Mouse (Mus musculus) heart, postnatal 0 days (tissue): ENCODE results near the gene Tbc1d17.

ENCODE experiments used
- CTCF ChIP-seq: IDR thresholded peaks from 2 replicates; pipeline ENCODE4 v1.5.1; 2016; ENCODE audit warnings: antibody characterized with exemption, control low read depth, low read depth
- EP300 ChIP-seq: IDR thresholded peaks from 2 replicates; pipeline ENCODE4 v1.6.1; 2016; ENCODE audit warnings: antibody characterized with exemption, low read depth

DNA sequence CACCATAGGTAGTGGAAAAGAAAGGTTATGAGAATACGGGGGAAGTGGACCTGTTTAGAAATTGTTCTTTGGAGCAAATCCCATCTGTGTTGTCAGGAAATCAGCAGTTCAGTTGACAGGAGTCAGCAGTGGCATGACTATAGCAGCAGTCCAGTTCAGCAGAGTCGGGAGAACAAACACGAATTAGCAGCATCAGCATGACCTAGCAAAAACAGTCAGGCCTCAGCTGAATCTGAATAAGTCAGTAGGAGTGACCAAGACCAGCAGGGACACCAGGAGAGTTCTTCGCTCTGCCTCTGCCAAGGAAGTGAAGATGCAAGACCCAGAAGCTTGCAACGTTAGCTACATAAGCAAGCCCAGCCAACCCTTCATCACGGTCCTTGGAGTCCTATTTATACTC is 56.1 kb downstream of the Tbc1d17 start:
- TF ChIP-seq CTCF (no peak), EP300 (no peak)
